Mouse (Mus musculus) kidney, postnatal 25 days (tissue): ENCODE measurements at regions not wholly inside any gene's neighbourhood (a gene's known extent, or its start where the extent isn't known, plus 50 kb on each side); places are given as distances from the start of the nearest gene placed in this dataset.
A peak's percentile ranks its signal among the peaks of the same experiment; 100 is the strongest.

ENCODE experiments used
- DNase-seq, 2 experiments: peaks; one replicate each; pipeline ENCODE4 v3.0.0; 2021; ENCODE audit warnings: mixed read lengths in 2 of 2

DNA sequence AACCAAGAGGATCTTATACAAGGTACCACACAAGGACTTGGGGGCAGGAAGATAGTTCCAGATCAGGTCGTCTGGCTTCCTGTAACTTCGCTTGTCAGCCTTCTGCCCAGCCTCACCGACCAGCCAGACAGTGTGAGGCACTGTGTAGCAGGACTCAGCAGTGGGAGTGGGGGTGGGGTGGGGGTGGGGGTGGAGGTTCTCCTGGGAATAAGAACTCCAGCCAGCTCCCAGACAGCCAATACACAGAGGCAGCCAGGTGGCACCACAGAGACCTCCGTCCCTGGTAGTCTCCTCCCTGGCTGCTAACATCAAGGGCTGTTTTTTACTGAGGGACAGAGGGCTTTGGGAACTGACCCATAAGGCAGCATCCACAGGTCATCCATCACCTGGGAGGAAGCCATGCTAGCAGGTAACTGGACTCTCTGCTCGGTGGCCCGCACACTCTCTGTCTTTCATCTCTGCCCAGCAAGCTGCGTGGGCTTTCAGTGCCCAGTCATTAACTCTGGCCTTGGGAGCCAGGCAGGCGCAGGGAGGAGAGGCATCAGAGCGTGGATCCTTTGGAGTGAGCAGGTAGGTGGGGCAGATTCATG is 60.3 kb upstream of the Wnt4 start:
- DNase-seq = no peak

- no peak for DNase-seq
Observed at GRCm38 (mm10) chr4:137214573-137214972, 62.7 kb upstream of the Wnt4 start.

DNA sequence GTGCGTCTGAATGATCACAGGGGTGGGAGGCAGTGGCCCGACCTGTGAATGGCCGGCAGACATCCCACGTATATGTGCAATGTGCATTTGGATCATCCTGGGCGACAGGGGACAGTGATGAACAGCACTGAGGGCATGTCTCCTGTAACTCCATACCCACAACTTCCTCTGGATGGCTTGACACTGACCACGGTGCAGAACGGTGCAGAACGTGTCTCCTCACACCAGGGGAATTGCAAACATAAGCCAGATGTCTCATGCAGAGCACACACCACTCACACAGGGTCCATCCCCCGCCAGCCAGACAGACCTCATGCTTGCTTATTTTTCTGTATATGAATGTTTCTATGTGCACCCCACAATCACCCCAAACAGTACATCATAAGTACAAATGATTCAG is 64.4 kb upstream of the Wnt4 start:
- no peak for DNase-seq

DNA sequence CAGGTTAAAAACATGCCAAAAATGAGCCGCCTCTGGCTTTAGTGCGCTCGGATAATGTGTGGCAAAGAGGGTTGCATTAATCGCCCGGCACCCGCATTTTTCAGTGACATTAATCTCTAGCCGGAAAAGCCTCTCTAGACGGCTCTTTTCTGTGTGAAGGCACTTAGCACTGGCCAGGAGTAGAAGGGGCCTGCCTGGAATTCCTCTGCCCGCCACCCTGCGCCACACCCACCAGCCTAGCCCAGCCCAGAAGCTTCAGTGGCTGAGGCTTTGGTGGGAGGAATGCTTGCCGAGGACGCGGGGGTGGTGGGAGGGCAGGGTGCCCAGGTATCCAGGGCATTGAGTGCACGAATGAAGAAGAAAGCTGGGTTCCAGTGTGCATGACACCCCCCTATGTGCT is 65.2 kb upstream of the Wnt4 start:
- no peak for DNase-seq

DNA sequence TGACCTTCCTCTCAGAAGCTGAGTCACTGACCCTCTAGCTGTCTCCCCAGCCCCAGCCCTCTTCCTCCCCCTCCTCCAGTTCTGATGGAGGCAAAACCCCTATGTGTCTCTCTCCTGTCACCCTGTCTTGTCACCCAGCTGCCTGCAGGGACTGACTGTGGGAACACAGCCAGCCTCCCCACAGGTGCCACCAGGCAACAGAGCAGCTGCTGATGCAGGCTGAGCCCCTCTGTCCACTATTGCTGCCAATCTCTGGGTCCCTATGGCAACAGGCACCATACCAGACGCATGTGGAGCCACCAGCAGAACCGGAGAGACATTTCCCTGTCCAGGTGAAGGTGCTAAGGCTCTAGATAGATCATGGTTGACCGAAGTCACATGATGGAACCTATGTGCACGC is 66.0 kb upstream of the Wnt4 start:
- no peak for DNase-seq

GRCm38 (mm10) chr4:137210525-137210924 is 66.8 kb upstream of the Wnt4 start:
- no peak for DNase-seq

- no peak for DNase-seq
Observed at GRCm38 (mm10) chr4:137200968-137201367, 76.3 kb upstream of the Wnt4 start.

DNA sequence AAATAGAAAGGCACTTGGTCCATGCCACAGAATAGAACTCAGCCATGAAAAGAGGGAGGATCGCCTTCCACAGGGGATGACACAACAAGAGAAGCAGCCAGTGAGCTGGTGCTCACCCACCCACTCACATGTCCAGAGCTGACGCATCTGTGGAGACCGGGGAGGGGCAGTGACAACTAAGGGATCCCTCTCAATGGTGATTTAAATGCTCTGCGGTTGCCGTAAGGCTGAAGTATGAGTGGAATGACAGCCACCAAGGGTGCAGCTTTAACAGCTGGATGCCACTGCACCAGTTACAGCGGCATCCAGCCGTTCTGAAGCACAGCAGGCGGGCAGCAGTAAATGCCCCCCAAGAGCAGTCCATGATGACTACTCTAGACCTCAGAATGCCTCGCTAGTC is 76.9 kb upstream of the Wnt4 start:
- no peak for DNase-seq

DNA sequence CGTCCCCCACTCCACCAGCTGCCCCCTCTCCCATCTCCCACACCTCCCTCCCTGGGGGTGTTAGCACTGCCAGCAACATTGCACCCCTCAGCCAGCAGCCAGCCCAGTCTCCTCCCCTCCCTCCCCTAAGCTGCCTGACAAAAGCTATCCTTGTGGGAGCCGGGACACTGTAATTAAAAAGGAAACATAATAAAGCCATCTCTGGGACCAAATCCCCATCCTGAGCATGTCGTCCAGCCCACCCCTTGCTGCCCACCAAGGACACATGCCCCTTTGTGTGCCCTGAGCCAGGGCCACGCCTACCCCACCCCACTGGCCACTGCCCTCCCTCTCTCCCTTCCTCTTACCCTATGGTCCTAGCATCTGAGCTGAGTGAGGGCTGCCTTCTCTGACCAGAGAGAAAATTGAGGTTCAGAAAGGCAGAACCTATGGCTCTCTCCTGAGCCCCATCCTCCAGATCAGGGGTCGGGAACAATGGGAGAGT is 80.8 kb upstream of the Wnt4 start:
- DNase-seq = no peak

- no peak for DNase-seq
Observed at GRCm38 (mm10) chr4:137194106-137194505, 83.2 kb upstream of the Wnt4 start.

DNA sequence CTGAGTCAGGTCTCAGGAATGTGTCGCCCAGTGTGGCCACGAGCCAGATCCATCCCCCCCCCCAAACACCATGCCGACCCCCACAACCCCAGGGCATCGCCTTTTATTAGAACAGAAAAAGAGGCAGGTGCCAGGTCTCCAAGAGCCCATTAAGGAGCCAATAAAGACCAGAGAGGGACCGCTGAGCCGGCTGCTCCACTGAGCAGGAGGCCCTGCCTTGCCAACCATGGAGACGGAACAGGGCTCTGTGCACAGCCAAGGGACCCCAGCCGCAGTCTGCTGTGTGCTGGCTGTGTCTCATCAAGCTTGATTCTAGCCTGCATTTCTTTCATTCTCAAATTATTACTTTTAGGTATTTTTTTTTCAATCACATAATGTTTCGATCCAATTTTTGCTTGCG is 86.7 kb upstream of the Wnt4 start:
- no peak for DNase-seq

DNA sequence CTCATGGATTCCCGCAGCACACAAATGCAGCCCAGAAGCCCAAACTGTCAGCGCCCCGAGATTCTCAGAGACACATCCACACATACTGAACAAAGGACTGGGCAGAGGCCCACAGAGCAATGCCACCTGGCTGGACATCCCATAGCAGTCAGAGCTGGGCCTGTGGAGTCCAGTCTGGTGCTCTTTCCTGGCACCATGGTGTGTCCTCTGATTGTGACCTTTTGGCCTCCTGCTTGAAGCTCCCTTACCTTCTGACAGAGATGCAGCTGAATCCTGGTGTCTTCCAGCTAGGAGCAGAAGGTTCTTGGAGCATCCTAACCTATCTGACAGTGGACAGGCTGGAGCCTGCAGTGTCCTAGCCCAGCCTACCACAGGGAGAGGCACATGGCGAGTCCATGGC is 87.5 kb upstream of the Wnt4 start:
- DNase-seq = no peak

- no peak for DNase-seq
Observed at GRCm38 (mm10) chr4:137189058-137189457, 88.2 kb upstream of the Wnt4 start.

DNA sequence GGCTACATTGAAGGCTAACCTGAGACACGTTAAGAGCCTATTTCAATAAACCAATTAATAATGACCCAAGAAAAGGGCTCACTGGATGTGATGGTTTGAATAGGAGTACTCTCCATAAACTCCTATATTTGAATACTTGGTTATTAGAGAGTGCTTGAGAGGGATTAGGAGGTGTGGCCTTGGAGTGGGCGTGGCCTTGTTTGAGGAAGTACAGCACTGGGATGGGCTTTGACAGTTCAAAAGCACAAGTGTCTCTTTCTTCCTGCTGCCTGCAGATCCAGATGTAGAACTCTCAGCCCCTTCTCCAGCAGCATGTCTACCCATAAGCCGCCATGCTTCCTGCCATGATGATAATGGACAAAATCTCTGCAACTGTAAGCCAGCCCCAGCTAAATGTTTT is 89.7 kb upstream of the Wnt4 start:
- no peak for DNase-seq

DNA sequence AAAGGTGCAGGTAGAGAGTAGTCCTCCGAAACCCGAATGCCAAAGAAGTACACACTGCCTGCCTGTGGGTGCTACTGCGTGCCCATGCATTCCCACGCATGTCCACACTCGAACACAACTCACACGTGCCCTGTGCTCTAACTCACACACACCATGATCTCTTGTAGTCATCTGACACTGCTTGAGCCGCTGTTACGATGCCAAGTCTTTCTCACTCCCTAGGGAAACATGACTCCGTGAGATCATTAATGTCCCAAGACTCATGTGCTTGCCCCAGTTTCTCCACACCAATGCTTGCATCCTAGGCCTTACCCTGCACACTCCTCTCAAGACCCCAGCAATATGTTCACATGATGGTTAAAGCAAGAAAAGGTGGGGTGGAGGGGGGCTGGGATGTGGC is 90.2 kb upstream of the Wnt4 start:
- DNase-seq = no peak

- no peak for DNase-seq
Observed at GRCm38 (mm10) chr4:137185001-137185400, 92.3 kb upstream of the Wnt4 start.

DNA sequence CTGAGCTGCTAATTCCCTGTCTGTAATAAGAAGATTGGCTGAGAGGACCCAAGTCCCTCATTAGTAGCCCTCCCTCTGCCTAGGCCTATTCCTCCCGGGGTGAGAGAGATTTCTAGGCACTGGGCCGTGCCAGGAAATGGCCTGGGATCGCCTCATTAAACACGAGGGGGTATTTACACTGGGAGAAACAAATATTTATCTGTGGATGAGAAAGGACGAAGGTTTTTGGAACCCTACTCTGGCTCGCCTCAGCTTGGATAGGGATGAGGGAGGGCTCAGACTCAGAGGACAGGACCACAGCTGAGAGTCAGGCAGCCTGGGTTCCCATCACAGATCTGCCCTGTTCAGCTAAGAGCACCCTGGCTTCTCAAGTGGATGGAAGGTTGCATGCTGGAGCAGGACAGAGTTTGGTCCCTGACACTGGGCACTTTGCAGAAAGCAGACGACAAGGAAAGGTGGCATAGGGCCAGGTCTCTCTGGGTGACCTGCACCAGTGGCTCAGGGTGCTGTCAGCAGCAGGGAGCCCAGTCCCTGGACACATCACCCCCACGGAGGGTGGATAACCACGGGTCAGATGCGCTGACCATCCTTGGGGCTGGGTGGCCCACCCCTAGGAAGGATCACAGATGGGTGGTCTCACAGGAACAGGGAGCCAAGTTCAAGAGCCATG is 94.0 kb upstream of the Wnt4 start:
- peak in 1 of 2 experiments; percentile 31 for DNase-seq

- no peak for DNase-seq
Observed at GRCm38 (mm10) chr4:137182547-137182946, 94.7 kb upstream of the Wnt4 start.

GRCm38 (mm10) chr4:137181252-137181651 is 96.0 kb upstream of the Wnt4 start:
- peak in 1 of 2 experiments; percentile 51 for DNase-seq

DNA sequence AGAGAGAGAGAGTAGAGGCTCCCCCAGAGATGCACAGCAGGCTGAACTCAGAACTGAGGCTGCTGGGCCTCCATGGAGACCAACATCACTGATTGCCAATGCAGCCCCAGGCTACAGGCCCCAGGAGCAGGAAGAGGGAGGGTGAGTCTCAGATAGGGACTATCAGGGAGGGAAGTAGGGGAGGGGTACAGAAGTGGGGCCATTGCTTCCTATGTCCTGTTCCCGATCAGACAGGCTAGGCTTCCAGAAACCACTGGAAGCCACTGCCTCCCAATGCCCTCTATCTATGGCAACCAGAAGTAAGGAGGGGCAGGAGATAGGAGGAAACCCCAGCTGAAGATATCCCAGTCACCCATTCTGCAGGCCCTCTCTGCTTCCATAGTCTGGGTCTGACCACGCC is 97.2 kb upstream of the Wnt4 start:
- no peak for DNase-seq

- DNase-seq = peak; percentile 75 to 77
Observed at GRCm38 (mm10) chr4:137178833-137179232, 98.5 kb upstream of the Wnt4 start.

DNA sequence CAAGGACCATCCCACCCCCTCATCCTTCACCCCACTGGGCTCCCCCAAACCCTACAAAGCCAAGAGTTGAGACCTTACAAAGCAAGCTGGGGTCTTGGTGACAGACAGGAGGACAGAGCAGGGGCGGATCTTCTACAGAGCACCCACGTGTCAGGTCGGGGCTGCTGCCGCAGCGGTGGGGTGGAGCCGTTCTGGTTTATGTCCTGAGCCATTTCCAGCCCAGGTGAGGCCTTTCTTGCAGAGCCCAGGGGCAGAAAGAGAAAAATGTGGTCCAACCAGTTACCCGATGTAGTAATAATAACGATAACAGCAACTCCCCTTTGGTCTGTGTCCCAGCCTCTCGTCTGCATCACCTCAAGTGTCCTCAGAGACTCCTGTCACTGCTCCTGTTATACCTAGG is 112.4 kb upstream of the Wnt4 start:
- DNase-seq = peak; percentile 29 to 64

- peak; percentile 86 to 88 for DNase-seq
Observed at GRCm38 (mm10) chr4:137164429-137164828, 112.9 kb upstream of the Wnt4 start.

DNA sequence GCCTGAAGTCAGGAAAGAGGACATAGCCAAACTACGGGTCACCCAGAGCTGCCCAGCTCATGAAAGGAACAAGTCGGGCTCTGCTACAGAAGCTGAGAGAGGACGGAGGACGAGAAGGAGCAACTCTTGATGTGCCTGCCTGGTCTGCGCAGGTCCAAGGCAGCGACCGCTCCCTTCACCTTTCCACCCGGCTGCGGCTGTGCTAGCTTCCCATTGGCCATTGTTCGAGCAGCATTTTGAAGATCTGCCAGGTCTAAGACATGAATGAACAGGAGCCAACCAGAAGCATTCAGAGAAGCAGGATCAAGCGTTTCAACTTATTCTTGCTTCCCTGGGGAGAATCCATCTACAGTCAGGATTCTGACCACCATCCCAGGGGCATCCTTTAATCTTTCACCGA is 113.3 kb upstream of the Wnt4 start:
- DNase-seq = no peak

DNA sequence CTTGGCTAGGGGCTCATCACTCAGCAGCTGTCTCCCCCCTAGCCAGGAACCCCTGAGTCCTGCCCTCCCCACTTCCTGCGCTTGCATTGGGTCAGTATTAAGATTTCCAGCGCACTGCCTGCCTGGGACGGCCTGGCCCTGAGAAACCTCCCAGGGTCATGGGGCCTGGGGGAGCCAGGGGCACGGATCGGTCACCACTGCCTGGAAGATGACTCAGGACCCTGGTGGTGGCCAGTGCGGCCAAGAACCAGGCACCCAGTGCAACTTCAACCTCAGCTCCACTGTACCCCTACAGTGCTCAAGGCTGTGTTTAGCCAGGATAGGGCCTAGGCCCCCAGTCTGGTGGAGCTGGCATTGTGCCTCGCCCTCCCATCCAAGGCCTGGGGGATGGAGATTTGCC is 111.9 kb upstream of the Zbtb40 start:
- DNase-seq = no peak
